Mouse (Mus musculus) testis, adult 2 months (tissue): ENCODE results near the gene Dis3l2. TPM values are rescaled to one million over a fixed set of nuclear protein-coding genes. Genes with fewer than 3 reads are reported as not detected.

Experiments
- H3K27ac ChIP-seq: fragments of 200-500 bp; 2 replicates; pipeline ENCODE4 v1.5.1; 2012; ENCODE audit warnings: low read depth, low read length; ENCODE audit not compliant: control insufficient read depth, insufficient read depth
- H3K27me3 ChIP-seq: fragments of 200-500 bp; 2 replicates; pipeline ENCODE4 v1.6.1; 2012; ENCODE audit warnings: mild to moderate bottlenecking, low read length, moderate library complexity; ENCODE audit not compliant: control insufficient read depth, insufficient read depth
- H3K36me3 ChIP-seq: fragments of 200-500 bp; 2 replicates; pipeline ENCODE4 v1.6.1; 2012; ENCODE audit warnings: mild to moderate bottlenecking, low read length; ENCODE audit not compliant: control insufficient read depth, insufficient read depth
- H3K4me1 ChIP-seq: fragments of 200-500 bp; 2 replicates; pipeline ENCODE4 v1.6.1; 2012; ENCODE audit warnings: low read length; ENCODE audit not compliant: control insufficient read depth, insufficient read depth
- H3K4me3 ChIP-seq: fragments of 200-500 bp; 2 replicates; pipeline ENCODE4 v1.5.1; 2012; ENCODE audit warnings: low read depth, mild to moderate bottlenecking, low read length, moderate library complexity, mixed read lengths; ENCODE audit not compliant: control insufficient read depth
- CTCF ChIP-seq: fragments of 200-500 bp; IDR thresholded peaks from 2 replicates; pipeline ENCODE4 v1.5.1; 2012; ENCODE audit warnings: low read depth, mild to moderate bottlenecking, inconsistent platforms, low read length, moderate library complexity; ENCODE audit not compliant: control insufficient read depth, insufficient read depth, insufficient replicate concordance
- POLR2A ChIP-seq: fragments of 200-500 bp; IDR thresholded peaks from 2 replicates; pipeline ENCODE4 v1.6.1; 2012; ENCODE audit warnings: low read depth, mild to moderate bottlenecking, inconsistent platforms, low read length, moderate library complexity; ENCODE audit not compliant: control insufficient read depth
- polyA plus RNA-seq: library from polyadenylated mRNA; depleted of rRNA; stranded (reverse); fragments of >200 nt; gene quantifications from 2 replicates; pipeline ENCODE4 v1.2.3, GENCODE M21; 2012

Gene Dis3l2
- polyA plus RNA-seq, 1 experiment, result 27.5 TPM

DNA sequence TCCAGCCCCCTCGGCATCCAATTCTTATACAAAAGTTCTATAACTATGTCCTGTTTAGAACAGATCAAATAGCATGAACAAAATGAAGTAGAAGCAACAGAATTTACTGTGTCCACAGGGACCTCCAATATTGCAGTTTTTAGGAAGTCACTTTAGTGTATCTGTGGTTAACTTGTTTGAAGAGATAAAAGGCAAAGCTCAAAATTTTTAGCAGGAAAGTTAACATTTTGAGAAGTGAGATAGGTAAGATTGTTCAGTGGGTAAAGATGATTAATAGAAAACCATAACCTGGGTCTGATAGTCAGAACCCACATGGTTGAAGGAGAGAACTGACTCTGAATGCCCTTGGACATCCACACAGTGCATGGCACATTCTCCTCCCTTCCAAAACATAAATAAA, 32.8 kb downstream of the Dis3l2 start:
- Histone ChIP-seq H3K36me3 (no peaks in the 10 kb centered on the region), H3K4me1 (no peaks in the 10 kb centered on the region), H3K27me3 (no peaks in the 10 kb centered on the region), H3K4me3 (no peak overlapping the region), H3K27ac (no peak overlapping the region)
- TF ChIP-seq CTCF (no peak), POLR2A (no peak)

DNA sequence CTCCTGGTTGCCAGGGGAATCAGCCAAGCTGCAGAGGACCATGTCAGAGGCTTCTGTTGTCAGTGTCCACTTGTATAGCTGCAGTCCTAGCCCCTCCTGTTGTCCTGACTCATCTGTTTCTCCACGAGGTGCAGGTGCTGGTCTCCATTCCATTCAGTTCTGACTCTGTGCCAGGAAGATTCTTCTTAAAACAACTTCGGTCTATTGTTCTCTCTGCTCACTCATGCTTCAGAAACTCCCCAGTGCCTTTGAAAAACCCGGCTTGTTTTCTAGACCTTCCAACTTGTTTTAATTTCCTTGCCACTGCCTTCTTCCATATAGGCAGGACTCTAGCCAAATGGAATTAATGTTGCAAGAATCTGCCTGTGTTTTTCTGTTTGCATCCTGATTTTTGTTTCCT, 39.3 kb downstream of the Dis3l2 start:
- H3K4me1 ChIP-seq, result no peaks in the 10 kb centered on the region
- no peaks in the 10 kb centered on the region for H3K27me3 ChIP-seq
- TF ChIP-seq POLR2A, result no peak
- no peak for TF ChIP-seq CTCF
- H3K36me3 ChIP-seq, result no peaks in the 10 kb centered on the region; the same call in 1 of the 2 replicates
- H3K27ac ChIP-seq, result no peak overlapping the region
- no peak overlapping the region for H3K4me3 ChIP-seq

DNA sequence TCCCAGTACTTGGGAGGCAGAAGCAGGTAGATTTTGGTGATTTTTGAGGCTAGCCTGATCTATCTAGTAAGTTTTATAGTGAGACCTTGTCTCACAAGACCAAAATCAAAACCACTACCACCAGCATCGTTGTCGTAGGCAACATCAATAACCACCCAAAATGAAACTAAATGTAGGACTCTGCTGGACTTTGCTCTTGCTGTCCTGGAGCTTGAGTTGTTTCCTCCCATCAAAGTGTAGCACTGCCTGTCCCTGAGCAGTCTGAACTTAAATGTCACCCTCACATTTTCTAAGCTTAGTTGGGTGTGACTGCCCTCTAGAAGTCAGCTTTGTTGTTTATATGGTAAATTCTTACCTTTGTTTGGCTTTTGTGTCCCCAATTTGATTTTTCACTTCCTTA, 43.4 kb downstream of the Dis3l2 start:
- H3K27ac ChIP-seq, result no peak overlapping the region
- H3K4me1 ChIP-seq, result no peaks in the 10 kb centered on the region
- TF ChIP-seq POLR2A, result no peak
- TF ChIP-seq CTCF, result no peak
- H3K27me3 ChIP-seq, result no peaks in the 10 kb centered on the region
- no peaks in the 10 kb centered on the region; the same call in 1 of the 2 replicates for H3K36me3 ChIP-seq
- H3K4me3 ChIP-seq, result no peak overlapping the region

DNA sequence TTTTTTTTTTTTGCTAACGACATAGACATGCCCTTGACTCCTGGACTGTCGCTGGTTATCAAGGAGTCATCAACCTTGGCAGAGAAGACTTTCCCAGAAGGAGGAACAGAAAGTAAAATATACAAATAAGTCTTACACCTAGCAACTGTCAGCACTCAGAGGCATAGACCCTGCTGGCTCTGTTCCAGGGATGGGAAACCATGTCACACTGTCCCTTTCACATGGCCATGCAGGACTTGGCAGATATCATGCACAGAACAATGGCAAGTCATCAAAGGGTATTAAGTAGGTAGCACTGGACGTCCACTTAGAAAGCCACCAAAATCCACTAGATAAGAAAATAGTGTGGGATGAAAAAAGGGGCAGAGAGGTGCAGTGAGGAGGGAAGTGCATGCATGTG, 46.5 kb downstream of the Dis3l2 start:
- no peak for TF ChIP-seq POLR2A
- no peak for TF ChIP-seq CTCF
- Histone ChIP-seq H3K27ac (no peak overlapping the region), H3K4me3 (no peak overlapping the region), H3K4me1 (no peaks in the 10 kb centered on the region), H3K27me3 (no peaks in the 10 kb centered on the region), H3K36me3 (no peaks in the 10 kb centered on the region; the same call in 1 of the 2 replicates)

DNA sequence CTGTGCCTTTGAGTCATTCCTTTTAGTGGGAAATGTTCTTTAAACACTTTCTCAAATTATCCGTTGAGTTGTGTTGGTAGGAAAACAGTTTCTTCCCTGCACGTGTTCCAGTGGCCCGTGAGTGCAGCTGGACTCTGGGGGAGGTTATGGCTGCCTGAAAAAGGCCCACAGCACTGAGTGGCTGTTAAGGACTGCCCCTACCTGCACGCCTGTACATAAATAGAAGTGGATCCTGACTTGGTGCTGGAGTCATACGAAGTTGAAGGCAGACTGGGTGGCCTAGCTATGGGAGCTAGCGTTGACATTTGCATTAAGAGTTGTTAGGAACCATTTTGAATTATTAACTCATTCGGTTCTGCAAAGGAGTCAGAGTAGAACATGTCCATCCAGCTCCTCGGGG, 49.8 kb downstream of the Dis3l2 start:
- TF ChIP-seq CTCF, result no peak
- TF ChIP-seq POLR2A, result no peak
- Histone ChIP-seq H3K4me1 (no peaks in the 10 kb centered on the region), H3K27me3 (no peaks in the 10 kb centered on the region), H3K36me3 (no peaks in the 10 kb centered on the region), H3K27ac (no peak overlapping the region), H3K4me3 (no peak overlapping the region)

DNA sequence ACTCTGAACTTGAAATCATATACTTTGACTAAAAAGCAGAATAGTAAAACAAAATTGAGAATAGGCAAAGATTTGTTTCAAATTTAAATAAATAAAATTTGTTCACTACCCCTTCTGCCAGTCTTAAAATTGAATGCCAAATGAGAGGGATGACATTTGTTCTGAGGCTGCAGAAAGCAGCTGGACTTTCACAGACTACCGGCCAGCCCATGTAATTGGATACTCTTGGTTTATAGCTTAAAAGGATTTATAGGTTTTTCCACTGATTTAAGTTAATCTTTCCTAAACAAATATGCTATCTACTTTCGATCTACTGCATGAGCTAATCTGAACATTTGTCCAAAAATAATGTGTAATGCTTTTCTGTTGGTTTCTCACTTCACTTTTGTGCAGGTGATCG, 50.7 kb downstream of the Dis3l2 start:
- Histone ChIP-seq H3K4me3 (no peak overlapping the region), H3K27me3 (no peaks in the 10 kb centered on the region), H3K4me1 (no peaks in the 10 kb centered on the region), H3K27ac (no peak overlapping the region), H3K36me3 (no peaks in the 10 kb centered on the region)
- TF ChIP-seq CTCF (no peak), POLR2A (no peak)

DNA sequence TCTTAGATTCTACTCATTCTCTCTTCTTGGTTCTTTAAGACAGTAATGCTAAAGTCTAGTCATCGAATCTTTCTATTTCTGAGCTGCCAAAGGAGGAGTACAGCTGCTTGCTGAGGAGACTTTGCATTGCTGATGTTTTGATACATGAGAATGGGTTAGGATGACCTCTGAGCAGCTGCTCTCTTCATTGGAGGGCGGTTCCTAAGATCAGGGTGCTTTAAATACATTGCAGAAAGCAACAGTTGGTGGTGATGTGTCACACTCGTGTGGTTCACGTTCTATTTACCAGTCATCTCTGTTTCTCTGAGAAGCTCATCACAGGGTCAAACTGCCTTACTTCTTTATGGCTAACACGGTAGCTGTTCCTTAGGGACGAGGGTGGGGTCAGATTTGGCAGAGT, 54.5 kb downstream of the Dis3l2 start:
- no peaks in the 10 kb centered on the region for H3K36me3 ChIP-seq
- no peaks in the 10 kb centered on the region for H3K27me3 ChIP-seq
- no peaks in the 10 kb centered on the region for H3K4me1 ChIP-seq
- no peak overlapping the region for H3K27ac ChIP-seq
- H3K4me3 ChIP-seq, result no peak overlapping the region
- TF ChIP-seq POLR2A, result no peak
- no peak for TF ChIP-seq CTCF

DNA sequence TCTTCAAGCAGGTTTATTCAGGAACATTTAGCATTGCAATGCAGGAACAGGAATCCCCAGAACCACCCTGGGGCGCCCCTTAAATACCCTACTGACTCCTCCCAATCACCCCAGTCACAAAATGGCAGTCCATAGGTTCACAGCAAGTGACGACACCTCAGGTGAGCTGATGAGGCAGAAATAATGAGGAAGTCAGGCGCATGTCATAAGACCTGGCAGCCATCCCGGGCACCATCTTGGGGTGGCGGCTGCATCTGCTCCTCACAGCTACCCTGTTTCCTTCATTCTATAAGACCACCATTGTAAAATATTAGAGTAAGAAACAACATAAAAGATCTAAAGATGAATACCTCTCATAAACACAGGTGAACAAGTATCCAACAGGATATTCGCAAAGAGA, 58.6 kb downstream of the Dis3l2 start:
- Histone ChIP-seq H3K27ac (no peak overlapping the region), H3K4me3 (no peak overlapping the region), H3K36me3 (no peaks in the 10 kb centered on the region), H3K27me3 (no peaks in the 10 kb centered on the region), H3K4me1 (no peaks in the 10 kb centered on the region)
- no peak for TF ChIP-seq CTCF
- TF ChIP-seq POLR2A, result no peak
